Mouse (Mus musculus) liver, adult 2 months (tissue): ENCODE measurements around the gene Bcl6b. TPM values are rescaled to one million over a fixed set of nuclear protein-coding genes. Genes with fewer than 3 reads are reported as not detected.
A peak's percentile ranks its signal among the peaks of the same experiment; 100 is the strongest.

Experiments used
- DNase-seq: peaks from one replicate; pipeline ENCODE4 v3.0.0-alpha.2; 2011; ENCODE audit warnings: low read depth, low spot score; ENCODE audit errors: extremely low read depth
- H3K27ac ChIP-seq: fragments of 200-500 bp; replicated peaks from 2 replicates; pipeline ENCODE4 v1.5.1; 2012; ENCODE audit warnings: low read depth, mild to moderate bottlenecking, control low read depth, inconsistent platforms, low read length; ENCODE audit not compliant: insufficient read depth
- H3K27me3 ChIP-seq: fragments of 200-500 bp; 2 replicates; pipeline ENCODE4 v1.6.1; 2012; ENCODE audit warnings: mild to moderate bottlenecking, moderate library complexity, low read length, inconsistent platforms; ENCODE audit not compliant: control insufficient read depth, insufficient read depth
- H3K36me3 ChIP-seq: fragments of 200-500 bp; 2 replicates; pipeline ENCODE4 v1.6.1; 2012; ENCODE audit warnings: low read length, inconsistent platforms; ENCODE audit not compliant: control insufficient read depth, insufficient read depth
- H3K4me1 ChIP-seq: fragments of 200-500 bp; 2 replicates; pipeline ENCODE4 v1.6.1; 2011; ENCODE audit warnings: low read length; ENCODE audit not compliant: control insufficient read depth, insufficient read depth
- H3K4me3 ChIP-seq: fragments of 200-500 bp; 2 replicates; pipeline ENCODE4 v1.5.1; 2011; ENCODE audit warnings: low read depth, mild to moderate bottlenecking, control low read depth, low read length, moderate library complexity; ENCODE audit not compliant: insufficient read depth
- H3K79me2 ChIP-seq: fragments of 200-500 bp; 2 replicates; pipeline ENCODE4 v1.6.1; 2012; ENCODE audit warnings: inconsistent platforms, mild to moderate bottlenecking, low read length, moderate library complexity; ENCODE audit not compliant: control insufficient read depth, insufficient read depth
- H3K9ac ChIP-seq: fragments of 200-500 bp; 2 replicates; pipeline ENCODE4 v1.6.1; 2012; ENCODE audit warnings: low read depth, mild to moderate bottlenecking, control low read depth, inconsistent platforms, low read length
- CTCF ChIP-seq: fragments of 200-500 bp; IDR thresholded peaks from 2 replicates; pipeline ENCODE4 v1.5.1; 2011; ENCODE audit warnings: low read depth, low read length, control low read depth
- POLR2A ChIP-seq: fragments of 200-500 bp; IDR thresholded peaks from 2 replicates; pipeline ENCODE4 v1.6.1; 2011; ENCODE audit warnings: low read length, control low read depth; ENCODE audit not compliant: insufficient read depth; ENCODE audit errors: extremely low read depth
- WGBS: fragments of 180-500 bp; shearing (Covaris S2); methylation state at CpG from one replicate; pipeline ENCODE4 v1.1.7; 2018; 5-methylcytosine and 5-hydroxymethylcytosine counted together
- polyA plus RNA-seq: library from polyadenylated mRNA; depleted of rRNA; stranded (reverse); fragments of >200 nt; gene quantifications from 2 replicates; pipeline ENCODE4 v1.2.3, GENCODE M21; 2012
- total RNA-seq: library from RNA; depleted of rRNA; stranded (reverse); fragments of >200 nt; gene quantifications from 2 replicates; pipeline ENCODE4 v1.2.3, GENCODE M21; 2014

Bcl6b gene
- total and polyA plus RNA-seq, 2 experiments: 0.74 to 1.3 TPM

- WGBS: 2% methylated on average over 19 of the region's 19 CpGs
- peak overlapping the region; percentile 42 for H3K27ac ChIP-seq
- no peaks in the 10 kb centered on the region for H3K36me3 ChIP-seq
- TF ChIP-seq POLR2A (0 out of 2 replicates have a peak, but pooled peaks have one; percentile 37), CTCF (no peak)
- H3K4me1 ChIP-seq: no peaks in the 10 kb centered on the region; the same call in 1 of the 2 replicates
- no peaks in the 10 kb centered on the region for H3K79me2 ChIP-seq
- peak overlapping the region; percentile 44 for H3K9ac ChIP-seq
- peak; percentile 37 for DNase-seq
- no peaks in the 10 kb centered on the region for H3K27me3 ChIP-seq
- H3K4me3 ChIP-seq: peak overlapping the region; percentile 54
Observed at GRCm38 (mm10) chr11:70228828-70229227, 770 bp downstream of the Bcl6b start.

DNA sequence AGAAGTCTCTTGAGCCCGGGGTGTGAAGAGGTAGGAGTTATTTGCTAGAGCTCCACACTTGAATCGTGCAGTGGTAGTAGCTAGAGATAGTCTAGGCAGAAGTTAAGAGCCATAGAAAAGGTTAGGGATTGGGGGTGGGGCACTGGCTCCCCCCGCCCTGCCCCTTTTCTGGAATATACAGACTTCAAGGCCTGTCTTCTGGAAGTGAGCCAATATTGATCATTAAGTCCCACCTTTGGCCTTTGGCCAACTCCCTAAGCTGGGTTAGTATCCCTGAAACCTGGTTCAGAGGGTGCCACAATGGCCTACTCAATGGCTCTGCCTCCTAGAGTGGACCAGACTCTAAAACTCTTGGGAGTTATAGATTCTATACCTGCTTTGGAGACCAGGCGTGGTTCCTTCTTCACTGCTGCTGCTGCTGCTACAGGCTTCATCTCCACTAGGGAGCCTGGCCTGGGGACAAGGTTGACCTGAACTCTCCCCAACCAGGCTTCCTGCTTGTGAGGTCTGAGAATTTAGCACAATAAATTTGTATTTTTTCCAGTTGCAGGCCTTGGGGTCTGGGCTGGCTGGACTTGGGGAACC lies 1.8 kb downstream of the Bcl6b start:
- Histone ChIP-seq H3K27me3 (no peaks in the 10 kb centered on the region), H3K4me1 (no peaks in the 10 kb centered on the region; the same call in 1 of the 2 replicates), H3K4me3 (no peak overlapping the region), H3K27ac (no peak overlapping the region), H3K9ac (no peak overlapping the region), H3K79me2 (no peaks in the 10 kb centered on the region), H3K36me3 (no peaks in the 10 kb centered on the region)
- WGBS: 86% methylated on average over 4 of the region's 4 CpGs
- no peak for DNase-seq
- TF ChIP-seq CTCF (no peak), POLR2A (no peak)

- 69% methylated on average over 5 of the region's 5 CpGs for WGBS
Observed at GRCm38 (mm10) chr11:70227126-70227525, 2.5 kb downstream of the Bcl6b start.

GRCm38 (mm10) chr11:70226602-70226890 lies 3.1 kb downstream of the Bcl6b start:
- TF ChIP-seq CTCF (no peak), POLR2A (no peak)
- Histone ChIP-seq H3K27ac (no peak overlapping the region), H3K27me3 (no peaks in the 10 kb centered on the region), H3K9ac (no peak overlapping the region), H3K4me1 (no peaks in the 10 kb centered on the region; the same call in 1 of the 2 replicates), H3K4me3 (no peak overlapping the region), H3K79me2 (no peaks in the 10 kb centered on the region), H3K36me3 (no peaks in the 10 kb centered on the region)
- no peak for DNase-seq
- WGBS: 24% methylated on average over 18 of the region's 18 CpGs

More at GRCm38 (mm10) chr11:70227126-70227525, 2.5 kb downstream of the Bcl6b start:
- Histone ChIP-seq H3K27ac (no peak overlapping the region), H3K79me2 (no peaks in the 10 kb centered on the region), H3K36me3 (no peaks in the 10 kb centered on the region), H3K9ac (no peak overlapping the region), H3K4me1 (no peaks in the 10 kb centered on the region; the same call in 1 of the 2 replicates), H3K27me3 (no peaks in the 10 kb centered on the region), H3K4me3 (no peak overlapping the region)
- no peak for DNase-seq
- TF ChIP-seq CTCF (no peak), POLR2A (no peak)

GRCm38 (mm10) chr11:70225798-70226601 lies 3.6 kb downstream of the Bcl6b start:
- WGBS: 55% methylated on average over 27 of the region's 27 CpGs
- no peaks in the 10 kb centered on the region; the same call in 1 of the 2 replicates for H3K4me1 ChIP-seq
- no peak overlapping the region for H3K9ac ChIP-seq
- no peak for DNase-seq
- no peak for TF ChIP-seq POLR2A
- TF ChIP-seq CTCF: no peak
- H3K4me3 ChIP-seq: no peak overlapping the region
- H3K79me2 ChIP-seq: no peaks in the 10 kb centered on the region
- H3K36me3 ChIP-seq: no peaks in the 10 kb centered on the region
- H3K27ac ChIP-seq: no peak overlapping the region
- no peaks in the 10 kb centered on the region for H3K27me3 ChIP-seq

- 78% methylated on average over 9 of the region's 9 CpGs for WGBS
- H3K36me3 ChIP-seq: no peaks in the 10 kb centered on the region
- no peak overlapping the region for H3K27ac ChIP-seq
- no peaks in the 10 kb centered on the region; the same call in 1 of the 2 replicates for H3K4me1 ChIP-seq
- TF ChIP-seq POLR2A (no peak), CTCF (no peak)
- H3K9ac ChIP-seq: no peak overlapping the region
- H3K79me2 ChIP-seq: no peaks in the 10 kb centered on the region
- H3K27me3 ChIP-seq: no peaks in the 10 kb centered on the region
- no peak for DNase-seq
- no peak overlapping the region for H3K4me3 ChIP-seq
Observed at GRCm38 (mm10) chr11:70223724-70224123, 5.9 kb downstream of the Bcl6b start.
